Mouse (Mus musculus): ENCODE results near the gene Cd209c.

The Cd209c gene

GRCm38 (mm10) chr8:3954646-3955045 lies at the start of gene Cd209c:
Gene Cd209c (minus strand): TSS chr8:3954746.
- CTCF ChIA-PET: interaction anchor here in 2 of 4 experiments (1.8 to 2.5 kb wide), 4 partner anchors 10 to 236 kb away, joined by 7 to 28 read pairs (median 12); no protein-coding TSS in a partner anchor
- POLR2A ChIA-PET: no interaction called here

GRCm38 (mm10) chr8:3994219-3994618 lies 39.7 kb upstream of the Cd209c start:
- ChIA-PET POLR2A (interaction anchor here in 1 of 4 experiments (0.6 kb wide), 1 partner anchor 36 kb away, joined by 4 read pairs; no protein-coding TSS in a partner anchor), CTCF (interaction anchor here in 2 of 4 experiments (0.6 to 1.1 kb wide), 2 partner anchors 289 to 573 kb away, joined by 3 read pairs; no protein-coding TSS in a partner anchor)

- ChIA-PET CTCF (interaction anchor here (0.5 to 2.5 kb wide), 48 partner anchors 9 to 531 kb away, joined by 3 to 39 read pairs (median 4); partner anchors contain the start of genes Fcor (in 2 of the 4), Trappc5 (in 2 of the 4) and Fcer2a (in 1 of the 4)), POLR2A (interaction anchor here in 2 of 4 experiments (1.0 to 1.5 kb wide), 2 partner anchors 238 kb away, joined by 3 to 5 read pairs; no protein-coding TSS in a partner anchor)
Measured at GRCm38 (mm10) chr8:3956037-3956436, 1.5 kb upstream of the Cd209c start.

- POLR2A ChIA-PET: no interaction called here
- CTCF ChIA-PET: interaction anchor here in 1 of 4 experiments (1.5 kb wide), 1 partner anchor 16 kb away, joined by 7 read pairs; the partner anchor contains the start of gene Cd209c
Measured at GRCm38 (mm10) chr8:3940023-3940422, 14.5 kb downstream of the Cd209c start.

GRCm38 (mm10) chr8:3926744-3927143 lies 27.8 kb downstream of the Cd209c start, which contains the start of gene Cd209b:
Gene Cd209b (minus strand): TSS chr8:3926844.
- ChIA-PET POLR2A (no interaction called here), CTCF (no interaction called here)
